Mouse (Mus musculus) gastrocnemius, postnatal 14 days (tissue): ENCODE results near the gene Pde4b. TPM values are rescaled to one million over a fixed set of nuclear protein-coding genes. Genes with fewer than 3 reads are reported as not detected.

Experiments
- DNase-seq: peaks from one replicate; pipeline ENCODE4 v3.0.0; 2021; ENCODE audit warnings: mixed read lengths
- intact Hi-C: fragments of 180-260 bp; cut with DNase I; formaldehyde crosslinking; loops from one replicate; pipeline ENCODE4 v1.15.1; 2025; ENCODE audit warnings: low total_unique reads
- total RNA-seq, 2 experiments: library from RNA; stranded (reverse); gene quantifications; 2 replicates each; pipeline ENCODE4 v1.2.3; 2021

Gene Pde4b
- total RNA-seq, 2 experiments from 2014 or later = 28.8 to 39.4 TPM

- DNase-seq = no peak
- intact Hi-C loops = loop anchor here (2.0 kb wide), 1 partner anchor 163 kb away; no protein-coding TSS in a partner anchor
Measured at GRCm38 (mm10) chr4:102655331-102655730, 568.0 kb downstream of the Pde4b start.

- peak; percentile 26 for DNase-seq
- intact Hi-C loops = no loop called here
Measured at GRCm38 (mm10) chr4:102656494-102657036, 569.2 kb downstream of the Pde4b start.

Other genes starting within 250 kb of the Pde4b start
- not detected for gene B020004J07Rik, start 243.5 kb upstream of the Pde4b start, total RNA-seq
- gene C130073F10Rik, start 193.8 kb upstream of the Pde4b start, total RNA-seq = not detected
- not detected for gene Gm12800, start 178.4 kb upstream of the Pde4b start, total RNA-seq
- not detected for gene Gm12794, start 147.1 kb upstream of the Pde4b start, total RNA-seq
- gene Gm12790, start 106.5 kb upstream of the Pde4b start, total RNA-seq = not detected
- not detected for gene Gm12789, start 100.9 kb upstream of the Pde4b start, total RNA-seq